Mouse (Mus musculus): ENCODE results near the gene H2-Ob. TPM values are rescaled to one million over a fixed set of nuclear protein-coding genes. Genes with fewer than 3 reads are reported as not detected.
"Not testable (repeated sequence)": the region's sequence is repeated elsewhere in the genome, so short reads cannot be mapped to it uniquely, and the experiment has no call there.

Gene H2-Ob
- polyA plus RNA-seq, 1 experiment from 2014 or later: 0.11 TPM

- ATAC-seq (replicated peaks; ENCODE audit: low FRiP score, low TSS enrichment, low read depth) (no peak), DNase-seq (ENCODE audit: low spot score) (no peak)
- Histone ChIP-seq H3K27ac (ENCODE audit: low read depth) (no peak overlapping the region), H3K9ac (ENCODE audit: low read length) (no peak overlapping the region), H3K9me3 (ENCODE audit: control insufficient read depth, low read length) (0 out of 2 replicates have a peak, but pooled peaks cover 3% of the 10 kb centered on the region), H3K4me3 (ENCODE audit: low read depth, low read length) (no peak overlapping the region), H3K4me2 (ENCODE audit: low read length) (no peak overlapping the region), H3K27me3 (replicated peaks; ENCODE audit: control insufficient read depth, insufficient read depth, low read length) (peaks cover 47% of the 10 kb centered on the region), H3K4me1 (replicated peaks; ENCODE audit: control insufficient read depth, insufficient read depth, low read length) (no peaks in the 10 kb centered on the region), H3K36me3 (ENCODE audit: control insufficient read depth, insufficient read depth, low read length) (no peaks in the 10 kb centered on the region)
- 17% methylated on average over 23 of the region's 23 CpGs for WGBS
These were observed 26.8 kb upstream of the H2-Ob start for GRCm38 (mm10) chr17:34211746-34212365.

- Histone ChIP-seq H3K36me3 (ENCODE audit: control insufficient read depth, insufficient read depth, low read length) (no peaks in the 10 kb centered on the region), H3K27ac (ENCODE audit: low read depth) (no peak overlapping the region), H3K9ac (ENCODE audit: low read length) (no peak overlapping the region), H3K27me3 (replicated peaks; ENCODE audit: control insufficient read depth, insufficient read depth, low read length) (peaks cover 43% of the 10 kb centered on the region), H3K9me3 (ENCODE audit: control insufficient read depth, low read length) (0 out of 2 replicates have a peak, but pooled peaks cover 3% of the 10 kb centered on the region), H3K4me3 (ENCODE audit: low read depth, low read length) (no peak overlapping the region), H3K4me2 (ENCODE audit: low read length) (no peak overlapping the region), H3K4me1 (replicated peaks; ENCODE audit: control insufficient read depth, insufficient read depth, low read length) (no peaks in the 10 kb centered on the region)
- WGBS: 48% methylated on average over 21 of the region's 21 CpGs
- DNase-seq (ENCODE audit: low spot score) (no peak), ATAC-seq (replicated peaks; ENCODE audit: low FRiP score, low TSS enrichment, low read depth) (no peak)
These were observed 24.8 kb upstream of the H2-Ob start for GRCm38 (mm10) chr17:34213936-34214335.

- no peaks in the 10 kb centered on the region for H3K36me3 ChIP-seq (ENCODE audit: control insufficient read depth, insufficient read depth, low read length)
- no peak overlapping the region for H3K9ac ChIP-seq (ENCODE audit: low read length)
- no peak overlapping the region for H3K27ac ChIP-seq (ENCODE audit: low read depth)
- ATAC-seq (replicated peaks; ENCODE audit: low FRiP score, low TSS enrichment, low read depth) (no peak), DNase-seq (ENCODE audit: low spot score) (no peak)
- H3K9me3 ChIP-seq (ENCODE audit: control insufficient read depth, low read length): 0 out of 2 replicates have a peak, but pooled peaks cover 2% of the 10 kb centered on the region
- no peaks in the 10 kb centered on the region for H3K4me1 ChIP-seq (replicated peaks; ENCODE audit: control insufficient read depth, insufficient read depth, low read length)
- 81% methylated on average over 12 of the region's 12 CpGs for WGBS
- peaks cover 43% of the 10 kb centered on the region for H3K27me3 ChIP-seq (replicated peaks; ENCODE audit: control insufficient read depth, insufficient read depth, low read length)
- H3K4me3 ChIP-seq (ENCODE audit: low read depth, low read length): no peak overlapping the region
- H3K4me2 ChIP-seq (ENCODE audit: low read length): no peak overlapping the region
These were observed 23.5 kb upstream of the H2-Ob start for GRCm38 (mm10) chr17:34215176-34215575.

- H3K36me3 ChIP-seq (ENCODE audit: control insufficient read depth, insufficient read depth, low read length): no peaks in the 10 kb centered on the region
- H3K4me3 ChIP-seq (ENCODE audit: low read depth, low read length): no peak overlapping the region
- 0 out of 2 replicates have a peak, but pooled peaks cover 2% of the 10 kb centered on the region for H3K9me3 ChIP-seq (ENCODE audit: control insufficient read depth, low read length)
- H3K27me3 ChIP-seq (replicated peaks; ENCODE audit: control insufficient read depth, insufficient read depth, low read length): peaks cover 27% of the 10 kb centered on the region
- no peak overlapping the region for H3K9ac ChIP-seq (ENCODE audit: low read length)
- no peak overlapping the region for H3K27ac ChIP-seq (ENCODE audit: low read depth)
- no peaks in the 10 kb centered on the region for H3K4me1 ChIP-seq (replicated peaks; ENCODE audit: control insufficient read depth, insufficient read depth, low read length)
- no peak overlapping the region for H3K4me2 ChIP-seq (ENCODE audit: low read length)
- ATAC-seq (replicated peaks; ENCODE audit: low FRiP score, low TSS enrichment, low read depth) (no peak), DNase-seq (ENCODE audit: low spot score) (no peak)
- 84% methylated on average over 8 of the region's 8 CpGs for WGBS
These were observed 21.3 kb upstream of the H2-Ob start for GRCm38 (mm10) chr17:34217216-34217928.

- Histone ChIP-seq H3K4me1 (replicated peaks; ENCODE audit: control insufficient read depth, insufficient read depth, low read length) (no peaks in the 10 kb centered on the region), H3K4me3 (ENCODE audit: low read depth, low read length) (no peak overlapping the region), H3K9me3 (ENCODE audit: control insufficient read depth, low read length) (0 out of 2 replicates have a peak, but pooled peaks cover 2% of the 10 kb centered on the region), H3K27me3 (replicated peaks; ENCODE audit: control insufficient read depth, insufficient read depth, low read length) (peaks cover 21% of the 10 kb centered on the region), H3K27ac (ENCODE audit: low read depth) (no peak overlapping the region), H3K4me2 (ENCODE audit: low read length) (no peak overlapping the region), H3K9ac (ENCODE audit: low read length) (no peak overlapping the region), H3K36me3 (ENCODE audit: control insufficient read depth, insufficient read depth, low read length) (no peaks in the 10 kb centered on the region)
- WGBS: 86% methylated on average over 5 of the region's 5 CpGs
- ATAC-seq (replicated peaks; ENCODE audit: low FRiP score, low TSS enrichment, low read depth) (no peak), DNase-seq (ENCODE audit: low spot score) (no peak)
These were observed 20.7 kb upstream of the H2-Ob start for GRCm38 (mm10) chr17:34217986-34218385.

- H3K36me3 ChIP-seq (ENCODE audit: control insufficient read depth, insufficient read depth, low read length): no peaks in the 10 kb centered on the region
- 88% methylated on average over 11 of the region's 11 CpGs for WGBS
- no peak overlapping the region for H3K4me2 ChIP-seq (ENCODE audit: low read length)
- H3K4me3 ChIP-seq (ENCODE audit: low read depth, low read length): no peak overlapping the region
- H3K9ac ChIP-seq (ENCODE audit: low read length): no peak overlapping the region
- H3K9me3 ChIP-seq (ENCODE audit: control insufficient read depth, low read length): 0 out of 2 replicates have a peak, but pooled peaks cover 2% of the 10 kb centered on the region
- no peaks in the 10 kb centered on the region for H3K4me1 ChIP-seq (replicated peaks; ENCODE audit: control insufficient read depth, insufficient read depth, low read length)
- peaks cover 14% of the 10 kb centered on the region for H3K27me3 ChIP-seq (replicated peaks; ENCODE audit: control insufficient read depth, insufficient read depth, low read length)
- ATAC-seq (replicated peaks; ENCODE audit: low FRiP score, low TSS enrichment, low read depth): no peak
- no peak for DNase-seq (ENCODE audit: low spot score)
- no peak overlapping the region for H3K27ac ChIP-seq (ENCODE audit: low read depth)
These were observed 20.0 kb upstream of the H2-Ob start for GRCm38 (mm10) chr17:34218675-34219074.

- ATAC-seq (replicated peaks; ENCODE audit: low FRiP score, low TSS enrichment, low read depth); H3K9ac ChIP-seq (ENCODE audit: low read length); DNase-seq (ENCODE audit: low spot score); H3K27me3 ChIP-seq (replicated peaks; ENCODE audit: control insufficient read depth, insufficient read depth, low read length); H3K4me2 ChIP-seq (ENCODE audit: low read length); H3K36me3 ChIP-seq (ENCODE audit: control insufficient read depth, insufficient read depth, low read length); H3K4me3 ChIP-seq (ENCODE audit: low read depth, low read length); H3K27ac ChIP-seq (ENCODE audit: low read depth); H3K9me3 ChIP-seq (ENCODE audit: control insufficient read depth, low read length); H3K4me1 ChIP-seq (replicated peaks; ENCODE audit: control insufficient read depth, insufficient read depth, low read length): not testable (repeated sequence)
- 89% methylated on average over 8 of the region's 11 CpGs for WGBS
These were observed 19.6 kb upstream of the H2-Ob start for GRCm38 (mm10) chr17:34219096-34219495.

- not testable (repeated sequence) for H3K9me3 ChIP-seq (ENCODE audit: control insufficient read depth, low read length); H3K4me3 ChIP-seq (ENCODE audit: low read depth, low read length); ATAC-seq (replicated peaks; ENCODE audit: low FRiP score, low TSS enrichment, low read depth); H3K4me2 ChIP-seq (ENCODE audit: low read length); H3K36me3 ChIP-seq (ENCODE audit: control insufficient read depth, insufficient read depth, low read length); H3K4me1 ChIP-seq (replicated peaks; ENCODE audit: control insufficient read depth, insufficient read depth, low read length); H3K27me3 ChIP-seq (replicated peaks; ENCODE audit: control insufficient read depth, insufficient read depth, low read length); H3K9ac ChIP-seq (ENCODE audit: low read length); H3K27ac ChIP-seq (ENCODE audit: low read depth); DNase-seq (ENCODE audit: low spot score)
- WGBS: 95% methylated on average over 3 of the region's 7 CpGs
These were observed 18.9 kb upstream of the H2-Ob start for GRCm38 (mm10) chr17:34219801-34220200.

Measured in intestine, embryonic 14.5 days (tissue).